ENCODE assay signal across 8 mouse cellular contexts in genomic region chr8:60594761-60595160, GRCm38 (mm10). TPM values are rescaled to one million over a fixed set of nuclear protein-coding genes. Genes with fewer than 3 reads are reported as not detected.
DNase-seq lines count a peak whose midpoint lies in the region; ATAC-seq and TF ChIP-seq lines count a peak whose summit lies in the region.

No protein-coding gene starts in this region.

- ATAC-seq in hindbrain, embryonic 11.5 days (ENCODE audit: low FRiP score), result 0 out of 2 replicates have a peak, but pooled peaks have one; percentile 17
- no peak for ATAC-seq in hindbrain, embryonic 12.5 days (ENCODE audit: low FRiP score)
- no peak for ATAC-seq in Patski
- ATAC-seq in liver, postnatal 0 days, result peak; percentile 81

- CTCF ChIA-PET in Patski (lab: Charles Lee), result interaction anchor here (1.0 kb wide), 1 partner anchor 12 kb away, joined by 3 read pairs; no protein-coding TSS in a partner anchor

- no peaks in the 10 kb centered on the region for H3K36me3 ChIP-seq in hindbrain, embryonic 11.5 days (ENCODE audit: control insufficient read depth, insufficient read depth, low read length)
- H3K36me3 ChIP-seq in hindbrain, embryonic 12.5 days, result no peaks in the 10 kb centered on the region
- no peaks in the 10 kb centered on the region for H3K36me3 ChIP-seq in liver, postnatal 0 days (replicated peaks; ENCODE audit: insufficient read depth, low read length)

- H3K27ac ChIP-seq in hindbrain, embryonic 11.5 days (ENCODE audit: low read depth, low read length), result no peak overlapping the region
- H3K27ac ChIP-seq in hindbrain, embryonic 12.5 days, result no peak overlapping the region
- H3K27ac ChIP-seq in liver, postnatal 0 days (ENCODE audit: low read depth), result no peak overlapping the region

- H3K4me2 ChIP-seq in hindbrain, embryonic 11.5 days (replicated peaks; ENCODE audit: low read depth, low read length), result no peak overlapping the region
- H3K4me2 ChIP-seq in hindbrain, embryonic 12.5 days (replicated peaks), result no peak overlapping the region
- no peak overlapping the region for H3K4me2 ChIP-seq in liver, postnatal 0 days (ENCODE audit: low read depth, low read length)

- H3K27me3 ChIP-seq in hindbrain, embryonic 11.5 days (ENCODE audit: control insufficient read depth, insufficient read depth, low read length), result no peaks in the 10 kb centered on the region
- H3K27me3 ChIP-seq in hindbrain, embryonic 12.5 days, result no peaks in the 10 kb centered on the region
- no peaks in the 10 kb centered on the region for H3K27me3 ChIP-seq in Patski
- H3K27me3 ChIP-seq in liver, postnatal 0 days (ENCODE audit: insufficient read depth, low read length), result no peaks in the 10 kb centered on the region

- H3K9me3 ChIP-seq in hindbrain, embryonic 11.5 days (ENCODE audit: control insufficient read depth, low read length), result no peaks in the 10 kb centered on the region
- H3K9me3 ChIP-seq in hindbrain, embryonic 12.5 days (replicated peaks), result no peaks in the 10 kb centered on the region
- no peaks in the 10 kb centered on the region for H3K9me3 ChIP-seq in liver, postnatal 0 days (ENCODE audit: low read length)

- peak; percentile 30 for DNase-seq in hindbrain, embryonic 11.5 days (ENCODE audit: low spot score)
- peak; percentile 24 for DNase-seq in 416B (ENCODE audit: low read depth)
- DNase-seq in Patski (ENCODE audit: low read depth, low spot score), result no peak
- DNase-seq in forelimb bud, embryonic 11.5 days (ENCODE audit: low read depth, low spot score), result peak; percentile 6
- peak; percentile 53 for DNase-seq in liver, postnatal 0 days
- DNase-seq in thymus, postnatal 25 days, result no peak
- DNase-seq in urinary bladder, postnatal 25 days (ENCODE audit: low spot score), result no peak

- no peak for TF ChIP-seq EP300 in liver, postnatal 0 days (IDR thresholded peaks at IDR 0.05; ENCODE audit: low read depth)

- TF ChIP-seq CTCF in Patski (IDR thresholded peaks at IDR 0.05), result peak; percentile 66
- peak; percentile 67 for TF ChIP-seq CTCF in liver, postnatal 0 days (IDR thresholded peaks at IDR 0.05; ENCODE audit: low read depth)

- WGBS in hindbrain, embryonic 11.5 days, result 66% methylated on average over 3 of the region's 3 CpGs
- WGBS in hindbrain, embryonic 12.5 days, result 70% methylated on average over 3 of the region's 3 CpGs
- WGBS in liver, postnatal 0 days (ENCODE audit: insufficient replicate concordance), result 65% methylated on average over 3 of the region's 3 CpGs

- no peak overlapping the region for H3K4me3 ChIP-seq in hindbrain, embryonic 11.5 days (ENCODE audit: low read depth, low read length)
- no peak overlapping the region for H3K4me3 ChIP-seq in hindbrain, embryonic 12.5 days
- no peak overlapping the region for H3K4me3 ChIP-seq in liver, postnatal 0 days (ENCODE audit: low read depth, low read length)

- H3K9ac ChIP-seq in hindbrain, embryonic 11.5 days (ENCODE audit: low read depth, low read length), result no peak overlapping the region
- H3K9ac ChIP-seq in hindbrain, embryonic 12.5 days, result no peak overlapping the region
- H3K9ac ChIP-seq in liver, postnatal 0 days (replicated peaks), result no peak overlapping the region

- no peaks in the 10 kb centered on the region for H3K4me1 ChIP-seq in hindbrain, embryonic 11.5 days (replicated peaks; ENCODE audit: control insufficient read depth, insufficient read depth, low read length)
- H3K4me1 ChIP-seq in hindbrain, embryonic 12.5 days, result no peaks in the 10 kb centered on the region
- no peaks in the 10 kb centered on the region for H3K4me1 ChIP-seq in liver, postnatal 0 days (ENCODE audit: insufficient read depth)

- POLR2A ChIA-PET in Patski (lab: Charles Lee), result interaction anchor here (0.5 kb wide), 1 partner anchor 398 kb away, joined by 4 read pairs; the partner anchor contains the start of gene Nek1

- in situ Hi-C loops in Patski (cut with MboI; ENCODE audit: low pct_unique_long_range_greater_than_20kb), result no loop called here

RNA-seq across cellular contexts. Expression of gene Mfap3l, which starts 37.9 kb away (rescaled TPM):
- polyA plus RNA-seq in hindbrain, embryonic 11.5 days (2014; fragmentation: Nextera tagmentation; extraction: Ambion mirVana), result 2.3 and 2.5 TPM in 2 replicates
- polyA plus RNA-seq in hindbrain, embryonic 12.5 days (2016; fragmentation: Nextera tagmentation; extraction: Ambion mirVana), result 2.1 and 2.6 TPM in 2 replicates
- polyA plus RNA-seq in Patski (2021), result 34.6 TPM
- 0.27 and 0.40 TPM in 2 replicates for polyA plus RNA-seq in liver, postnatal 0 days (2015; fragmentation: Nextera tagmentation; extraction: Ambion mirVana)

Comparison
In these comparisons a context has a peak if more than half of its experiments do, and no peak if none do; other contexts are left out.
1. ATAC-seq: peak in hindbrain, embryonic 11.5 days (single experiment) and liver, postnatal 0 days (single experiment); none in hindbrain, embryonic 12.5 days (single experiment) and Patski (single experiment).
2. DNase-seq: peak in hindbrain, embryonic 11.5 days (single experiment), 416B (single experiment), forelimb bud, embryonic 11.5 days (single experiment) and liver, postnatal 0 days (single experiment); none in Patski (single experiment), thymus, postnatal 25 days (single experiment) and urinary bladder, postnatal 25 days (single experiment).